11 mouse cellular contexts compared by ENCODE assay signal in genomic region chr2:55920294-55920693, GRCm38 (mm10).
DNase-seq lines count a peak whose midpoint lies in the region; ATAC-seq and TF ChIP-seq lines count a peak whose summit lies in the region.
"Had no signal": no experiment of that assay in that cellular context is flagged by ENCODE, and none has a peak within 500 bp of the region (broad histone marks: within the 10 kb centered on the region; RNA-seq: fewer than 3 reads in every experiment).

No protein-coding gene starts in this region.

- H3K4me3 ChIP-seq in kidney, postnatal 0 days (replicated peaks; ENCODE audit: low read depth, low read length): no peak overlapping the region
- no peak overlapping the region for H3K4me3 ChIP-seq in forebrain, embryonic 14.5 days (ENCODE audit: low read depth, low read length)
- no peak overlapping the region for H3K4me3 ChIP-seq in midbrain, embryonic 16.5 days (ENCODE audit: low read depth, low read length)
- H3K4me3 ChIP-seq in gastrocnemius, adult 2 months: no peak overlapping the region
- H3K4me3 ChIP-seq: embryonic facial prominence, embryonic 15.5 days had no signal

- no peaks in the 10 kb centered on the region for H3K4me1 ChIP-seq in kidney, postnatal 0 days (replicated peaks; ENCODE audit: insufficient read depth, low read length)
- H3K4me1 ChIP-seq in forebrain, embryonic 14.5 days (ENCODE audit: control insufficient read depth, insufficient read depth, low read length): no peaks in the 10 kb centered on the region
- H3K4me1 ChIP-seq in midbrain, embryonic 16.5 days (ENCODE audit: control insufficient read depth, insufficient read depth, low read length): no peaks in the 10 kb centered on the region
- H3K4me1 ChIP-seq: embryonic facial prominence, embryonic 15.5 days had no signal

- no peaks in the 10 kb centered on the region for H3K9me3 ChIP-seq in kidney, postnatal 0 days (replicated peaks; ENCODE audit: low read length)
- H3K9me3 ChIP-seq in forebrain, embryonic 14.5 days (replicated peaks; ENCODE audit: control insufficient read depth, low read length): no peaks in the 10 kb centered on the region
- H3K9me3 ChIP-seq in midbrain, embryonic 16.5 days (replicated peaks; ENCODE audit: control insufficient read depth, low read length, poor library complexity, severe bottlenecking): no peaks in the 10 kb centered on the region
- H3K9me3 ChIP-seq: embryonic facial prominence, embryonic 15.5 days had no signal

- no peak overlapping the region for H3K27ac ChIP-seq in kidney, postnatal 0 days
- H3K27ac ChIP-seq in forebrain, embryonic 14.5 days (ENCODE audit: low read depth, low read length): no peak overlapping the region
- no peak overlapping the region for H3K27ac ChIP-seq in midbrain, embryonic 16.5 days (ENCODE audit: low read length)
- H3K27ac ChIP-seq in gastrocnemius, adult 2 months: no peak overlapping the region
- H3K27ac ChIP-seq: embryonic facial prominence, embryonic 15.5 days had no signal

- no peaks in the 10 kb centered on the region for H3K27me3 ChIP-seq in kidney, postnatal 0 days (ENCODE audit: insufficient read depth, low read length)
- no peaks in the 10 kb centered on the region for H3K27me3 ChIP-seq in forebrain, embryonic 14.5 days (replicated peaks; ENCODE audit: control insufficient read depth, insufficient read depth, low read length)
- no peaks in the 10 kb centered on the region for H3K27me3 ChIP-seq in midbrain, embryonic 16.5 days (ENCODE audit: control insufficient read depth, insufficient read depth, low read depth, low read length)
- H3K27me3 ChIP-seq: embryonic facial prominence, embryonic 15.5 days had no signal

- intact Hi-C loops in gastrocnemius, adult 2 months (cut with DNase I): no loop called here

- H3K9ac ChIP-seq in kidney, postnatal 0 days (ENCODE audit: low read depth, low read length): no peak overlapping the region
- H3K9ac ChIP-seq in forebrain, embryonic 14.5 days (ENCODE audit: low read length): no peak overlapping the region
- no peak overlapping the region for H3K9ac ChIP-seq in midbrain, embryonic 16.5 days (ENCODE audit: low read depth, low read length)
- H3K9ac ChIP-seq: embryonic facial prominence, embryonic 15.5 days had no signal

- no peak overlapping the region for H3K4me2 ChIP-seq in kidney, postnatal 0 days (ENCODE audit: low read length)
- H3K4me2 ChIP-seq in forebrain, embryonic 14.5 days (ENCODE audit: low read length): no peak overlapping the region
- no peak overlapping the region for H3K4me2 ChIP-seq in midbrain, embryonic 16.5 days (ENCODE audit: low read length)
- H3K4me2 ChIP-seq: embryonic facial prominence, embryonic 15.5 days had no signal

- TF ChIP-seq CTCF in kidney, postnatal 0 days (IDR thresholded peaks at IDR 0.05; ENCODE audit: low read depth): peak; percentile 49
- no peak; the same call in 1 of the 2 replicates for TF ChIP-seq CTCF in gastrocnemius, adult 2 months (IDR thresholded peaks at IDR 0.05)

- no peaks in the 10 kb centered on the region for H3K36me3 ChIP-seq in kidney, postnatal 0 days (ENCODE audit: insufficient read depth, low read length)
- no peaks in the 10 kb centered on the region for H3K36me3 ChIP-seq in forebrain, embryonic 14.5 days (ENCODE audit: control insufficient read depth, insufficient read depth, low read length)
- no peaks in the 10 kb centered on the region for H3K36me3 ChIP-seq in midbrain, embryonic 16.5 days (ENCODE audit: control insufficient read depth, insufficient read depth, low read length)
- H3K36me3 ChIP-seq: embryonic facial prominence, embryonic 15.5 days had no signal

- DNase-seq in kidney, postnatal 0 days (ENCODE audit: low spot score): peak; percentile 46
- DNase-seq in kidney, postnatal 10 days: no peak
- DNase-seq in MEL-GATA-1-ER (ENCODE audit: extremely low read depth, low read depth): peak; percentile 1
- peak; percentile 83 for DNase-seq in forebrain, embryonic 14.5 days (ENCODE audit: low spot score)
- no peak for DNase-seq in gastrocnemius, adult 2 months
- no peak for DNase-seq in adrenal gland, postnatal 4 days (ENCODE audit: low spot score in 2 of 2)
- DNase-seq: kidney, adult 11 months; lung, postnatal 36 days had no signal

- no peak for ATAC-seq in kidney, postnatal 0 days (replicated peaks; ENCODE audit: low FRiP score, low read depth)
- peak; percentile 75 for ATAC-seq in forebrain, embryonic 14.5 days
- peak; percentile 85 for ATAC-seq in midbrain, embryonic 16.5 days
- ATAC-seq in megakaryocyte-erythroid progenitor cell, adult 5-6 weeks (replicated peaks; ENCODE audit: low FRiP score, low TSS enrichment, poor library complexity, severe bottlenecking): no peak

- WGBS in kidney, postnatal 0 days: 76% methylated on average over 1 of the region's 1 CpGs
- 84% methylated on average over 1 of the region's 1 CpGs for WGBS in forebrain, embryonic 14.5 days
- 84% methylated on average over 1 of the region's 1 CpGs for WGBS in midbrain, embryonic 16.5 days

Comparison
In these comparisons a context has a peak if more than half of its experiments do, and no peak if none do; other contexts are left out.
1. DNase-seq: peak in kidney, postnatal 0 days (single experiment), MEL-GATA-1-ER (single experiment) and forebrain, embryonic 14.5 days (single experiment); none in kidney, postnatal 10 days (single experiment), gastrocnemius, adult 2 months (single experiment) and adrenal gland, postnatal 4 days (0 of 2).
2. ATAC-seq: peak in forebrain, embryonic 14.5 days (single experiment) and midbrain, embryonic 16.5 days (single experiment); none in kidney, postnatal 0 days (single experiment) and megakaryocyte-erythroid progenitor cell, adult 5-6 weeks (single experiment).